Mouse (Mus musculus) layer of hippocampus, postnatal 10 days (tissue): ENCODE results near the gene Cfap65. TPM values are rescaled to one million over a fixed set of nuclear protein-coding genes. Genes with fewer than 3 reads are reported as not detected.

Experiments
- microRNA-seq, 2 experiments: library from miRNA; unstranded; fragments of <30 nt; microRNA quantifications; one replicate each; pipeline ENCODE4 v1.2.0; 2021
- total RNA-seq, 2 experiments: library from RNA; stranded (reverse); gene quantifications; 2 replicates each; pipeline ENCODE4 v1.2.3; 2021

Gene Cfap65
- total RNA-seq, 2 experiments from 2014 or later: 3.3 to 3.9 TPM

Small RNAs within 50 kb of the gene (microRNA-seq; reads per million reads assigned to microRNA genes)
- 415 to 545 reads per million in 2 experiments for gene Mir375

Other genes starting within 250 kb of the Cfap65 start
- gene Cyp27a1, start 222.0 kb downstream of the Cfap65 start, total RNA-seq: 1 to 10 TPM in 1 of 2 experiments, under 1 TPM in 1; 0.33 to 1.6 TPM
- not detected for gene Prkag3, start 186.4 kb downstream of the Cfap65 start, total RNA-seq
- 1 to 10 TPM in 1 of 2 experiments, under 1 TPM in 1; 0.75 to 1.3 TPM for gene Wnt6, start 163.7 kb downstream of the Cfap65 start, total RNA-seq
- gene Wnt10a, start 144.1 kb downstream of the Cfap65 start, total RNA-seq: 1 to 10 TPM; 1.1 to 1.2 TPM
- 100 to 1,000 TPM; 286 to 311 TPM for gene Cdk5r2, start 80.7 kb downstream of the Cfap65 start, total RNA-seq
- gene Fev, start 50.2 kb downstream of the Cfap65 start, total RNA-seq: not detected
- under 1 TPM in 1 of 2 experiments, not detected in 1; 0.53 TPM for gene Cryba2, start 42.5 kb downstream of the Cfap65 start, total RNA-seq
- under 1 TPM; 0.27 to 0.31 TPM for gene Ihh, start 16.1 kb upstream of the Cfap65 start, total RNA-seq
- gene Nhej1, start 189.6 kb upstream of the Cfap65 start, total RNA-seq: 1 to 10 TPM; 2.3 to 2.4 TPM
- gene Slc23a3, start 198.3 kb upstream of the Cfap65 start, total RNA-seq: under 1 TPM in 1 of 2 experiments, not detected in 1; 0.27 TPM
- gene Cnppd1, start 207.1 kb upstream of the Cfap65 start, total RNA-seq: 10 to 100 TPM; 35.3 to 35.8 TPM
- 100 to 1,000 TPM; 138 to 144 TPM for gene Retreg2, start 207.2 kb upstream of the Cfap65 start, total RNA-seq
- gene Zfand2b, start 233.0 kb upstream of the Cfap65 start, total RNA-seq: 10 to 100 TPM; 25.5 to 27.3 TPM
- gene Abcb6, start 244.8 kb upstream of the Cfap65 start, total RNA-seq: 10 to 100 TPM; 37.7 to 45.8 TPM